Mouse (Mus musculus) adrenal gland, postnatal 10 days (tissue): ENCODE data around the gene Thada. TPM values are rescaled to one million over a fixed set of nuclear protein-coding genes. Genes with fewer than 3 reads are reported as not detected.
"Not testable (repeated sequence)": the region's sequence is repeated elsewhere in the genome, so short reads cannot be mapped to it uniquely, and the experiment has no call there.

Experiments used
- DNase-seq: peaks from one replicate; pipeline ENCODE4 v3.0.0; 2021; ENCODE audit warnings: mixed read lengths
- total RNA-seq, 2 experiments: library from RNA; stranded (reverse); gene quantifications; 2 replicates each; pipeline ENCODE4 v1.2.3; 2021

The Thada gene
- total RNA-seq, 2 experiments from 2014 or later, result 13.0 to 18.4 TPM

GRCm38 (mm10) chr17:84215264-84215960 is 250.6 kb downstream of the Thada start:
- peak; percentile 55 for DNase-seq

- no peak for DNase-seq
Measured at GRCm38 (mm10) chr17:84213464-84213863, 252.5 kb downstream of the Thada start.

DNA sequence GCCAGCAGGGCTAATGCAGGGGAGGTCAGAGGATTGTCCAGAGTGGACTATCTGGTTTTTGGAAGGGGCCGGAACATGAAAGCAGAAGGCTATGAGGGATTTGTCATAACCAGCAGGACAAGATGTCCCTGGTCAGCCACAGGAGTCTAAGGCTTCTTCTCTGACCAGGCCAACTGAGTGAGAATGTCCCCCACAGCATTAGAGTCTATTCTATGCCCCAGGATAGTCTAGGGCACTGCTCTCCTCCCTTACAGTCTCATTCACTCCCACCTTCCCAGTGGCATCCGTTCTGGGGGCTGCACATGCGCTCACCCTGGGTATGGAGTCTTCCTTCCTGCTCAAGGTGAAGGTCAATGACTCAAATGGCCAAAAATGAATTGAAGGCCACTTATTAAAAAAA is 258.4 kb downstream of the Thada start:
- DNase-seq, result no peak

DNA sequence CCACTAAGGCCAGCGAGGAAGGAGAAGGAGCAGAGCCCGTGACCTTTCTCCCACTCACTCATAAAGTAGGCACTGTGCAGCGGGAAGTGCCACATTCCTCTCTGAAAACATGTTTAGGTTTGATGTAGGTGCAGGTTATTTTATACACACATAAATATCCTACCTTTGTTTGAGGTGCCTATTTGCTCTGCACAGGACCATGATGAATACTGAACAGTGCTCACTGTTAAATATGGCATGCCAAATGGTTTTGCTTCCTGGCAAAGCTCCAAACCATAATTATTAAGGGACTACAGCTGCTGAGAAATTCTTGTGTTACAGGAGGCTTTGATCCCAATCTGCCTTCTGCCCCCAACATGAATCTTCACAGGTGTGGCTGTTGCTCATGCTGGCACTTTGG is 259.8 kb downstream of the Thada start:
- DNase-seq, result no peak

DNA sequence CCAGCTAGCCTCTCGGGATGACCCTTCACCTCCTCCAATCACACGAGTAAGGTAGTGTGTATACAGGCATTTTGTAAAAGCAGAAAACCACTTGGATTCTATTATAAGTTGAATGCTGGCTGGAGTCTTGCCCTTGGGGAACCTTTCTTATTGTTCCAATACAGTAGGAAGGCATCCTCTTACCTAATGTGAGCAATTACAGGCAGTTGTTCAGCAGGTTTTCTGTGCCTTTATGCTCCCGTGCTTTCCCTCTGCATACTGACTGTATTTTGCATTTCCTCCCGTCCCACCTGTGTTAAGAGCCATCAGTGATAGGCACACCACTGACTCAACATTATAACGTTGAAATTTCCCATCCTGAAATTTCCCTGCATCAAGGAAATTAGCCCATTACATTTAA is 261.0 kb downstream of the Thada start:
- no peak for DNase-seq

DNA sequence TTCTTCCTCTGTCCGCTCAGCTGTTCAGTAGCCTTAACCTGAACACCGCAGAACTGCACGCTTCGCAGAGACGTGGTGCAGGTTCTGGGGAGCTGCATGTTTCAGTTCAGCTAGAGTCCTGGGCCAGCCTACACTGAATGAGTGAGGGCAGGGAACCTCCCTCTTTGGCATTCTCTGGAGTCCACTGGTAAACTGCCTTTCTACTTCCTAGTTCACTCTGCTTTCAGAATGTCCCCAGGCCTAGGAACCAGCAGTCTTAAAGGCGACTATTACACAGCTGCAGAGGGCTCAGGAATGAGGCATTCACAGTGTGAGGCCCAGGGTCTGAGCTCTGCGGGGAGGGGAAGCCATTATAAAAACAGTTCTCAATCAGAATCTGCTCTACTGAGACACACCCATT is 262.7 kb downstream of the Thada start:
- no peak for DNase-seq

GRCm38 (mm10) chr17:84201183-84201582 is 264.8 kb downstream of the Thada start:
- DNase-seq, result no peak

DNA sequence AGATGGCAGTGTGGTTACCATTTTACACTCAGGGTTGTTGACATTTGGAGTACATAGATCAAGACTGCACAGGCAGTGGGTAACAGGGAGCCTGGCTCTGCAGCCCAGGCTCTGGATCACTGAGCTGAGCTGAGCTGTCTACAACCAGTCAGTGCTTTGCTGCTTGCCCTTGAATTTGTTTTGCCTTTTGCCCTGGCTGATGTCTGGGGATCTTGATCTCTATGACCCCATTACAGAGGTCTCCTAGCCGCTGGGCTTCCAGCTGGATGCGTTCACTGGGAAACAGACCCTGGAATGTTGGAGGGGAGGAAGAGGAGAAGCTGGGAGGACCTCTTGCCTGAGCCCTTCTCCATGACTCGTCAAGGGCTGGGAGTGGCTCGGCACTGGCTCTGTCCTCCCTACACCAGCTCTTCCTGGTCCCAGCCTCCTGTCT is 268.1 kb downstream of the Thada start:
- no peak for DNase-seq

DNA sequence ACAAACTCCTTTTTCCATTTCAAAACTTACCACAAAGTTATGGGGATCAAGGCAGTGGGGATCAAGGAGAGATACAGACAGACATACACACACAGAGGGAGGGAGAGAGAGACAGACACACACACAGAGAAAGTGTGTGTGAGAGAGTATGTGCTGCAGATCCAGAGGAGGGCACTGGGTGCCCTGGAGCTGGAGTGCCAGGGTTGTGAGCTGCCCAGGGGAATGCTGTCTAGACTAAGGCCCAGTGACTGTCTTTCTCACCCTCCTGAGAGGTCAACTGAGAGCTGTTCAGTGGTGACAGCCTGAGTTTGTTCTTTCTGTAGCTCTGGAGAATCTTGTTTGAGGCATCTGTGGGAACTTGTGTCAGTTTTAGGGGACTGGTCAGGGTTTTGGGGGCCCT is 269.7 kb downstream of the Thada start:
- DNase-seq, result peak; percentile 33

GRCm38 (mm10) chr17:84195835-84196234 is 270.2 kb downstream of the Thada start:
- DNase-seq, result no peak

DNA sequence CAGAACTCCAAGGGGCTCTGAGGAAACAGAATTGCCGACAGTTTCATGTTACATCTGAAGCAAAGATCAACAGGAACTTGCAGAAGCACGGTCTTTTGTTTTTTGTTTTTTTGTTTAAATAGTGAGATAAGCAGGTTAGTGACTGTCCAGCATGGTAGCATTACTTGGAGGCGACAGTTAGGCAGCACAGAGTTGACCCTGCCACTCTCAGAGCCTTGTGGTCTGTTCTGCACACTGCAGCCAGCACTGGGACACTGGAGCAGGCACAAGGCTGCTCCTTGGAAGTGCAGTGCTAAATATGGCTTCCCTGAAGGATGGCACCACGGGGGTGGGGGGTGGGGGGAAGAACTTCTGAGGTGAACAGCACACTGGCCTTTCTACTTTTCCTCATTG is 271.0 kb downstream of the Thada start:
- no peak for DNase-seq

DNA sequence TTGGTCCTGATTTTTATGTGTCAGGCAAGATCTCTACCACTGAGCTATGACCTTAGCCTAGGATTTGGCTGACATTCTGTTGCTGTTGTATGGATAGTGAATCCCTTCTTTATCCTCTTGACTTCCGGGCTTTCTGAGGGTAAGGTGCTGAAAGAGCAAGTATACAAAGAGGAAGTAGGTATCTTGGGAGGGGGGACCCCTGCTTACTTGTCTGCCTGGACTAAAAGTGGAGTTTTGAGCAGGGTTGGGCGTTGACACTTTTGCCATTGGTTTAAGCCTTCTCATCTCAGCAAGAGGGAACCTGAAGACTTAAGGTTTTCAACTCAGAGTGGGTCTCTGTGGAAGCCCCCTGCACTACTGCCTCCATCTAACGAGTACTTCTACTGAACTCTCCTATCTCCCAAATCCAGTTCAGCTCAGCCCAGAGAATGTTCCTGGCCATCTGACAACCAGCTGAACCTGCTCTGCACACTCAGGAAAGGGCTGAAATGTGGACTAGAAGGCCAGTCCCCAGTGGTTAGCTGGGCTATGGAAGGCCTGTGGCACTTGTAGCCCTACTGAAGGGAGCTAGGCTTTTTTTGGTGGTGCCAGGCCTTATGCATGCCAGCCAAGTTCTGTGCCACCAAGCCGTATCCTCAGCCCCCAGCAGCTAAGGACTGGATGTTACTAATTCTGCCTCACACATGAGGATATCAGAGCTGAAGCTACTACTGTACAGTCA is 271.6 kb downstream of the Thada start:
- no peak for DNase-seq

DNA sequence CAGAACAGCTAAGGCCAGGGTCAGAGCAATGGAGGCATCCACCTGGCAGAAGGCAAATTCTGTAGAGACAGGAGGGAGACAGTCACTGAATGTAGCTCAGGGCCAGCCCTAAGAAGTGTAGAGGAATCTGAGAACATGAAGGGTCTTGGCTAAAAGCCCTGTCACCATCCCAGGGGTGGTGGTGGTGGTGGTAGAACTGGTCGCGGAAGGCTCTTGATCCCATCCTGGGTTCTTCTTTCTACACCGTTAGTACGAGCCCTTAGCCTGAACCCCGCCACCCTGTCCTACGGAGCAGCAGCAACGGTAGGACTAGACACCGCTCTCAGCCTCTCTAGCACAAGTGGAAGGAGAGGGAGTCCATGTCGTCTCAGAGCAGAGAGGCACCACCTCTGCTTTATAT is 272.6 kb downstream of the Thada start:
- peak; percentile 3 for DNase-seq

- DNase-seq, result no peak
Measured at GRCm38 (mm10) chr17:84191946-84192345, 274.1 kb downstream of the Thada start.

DNA sequence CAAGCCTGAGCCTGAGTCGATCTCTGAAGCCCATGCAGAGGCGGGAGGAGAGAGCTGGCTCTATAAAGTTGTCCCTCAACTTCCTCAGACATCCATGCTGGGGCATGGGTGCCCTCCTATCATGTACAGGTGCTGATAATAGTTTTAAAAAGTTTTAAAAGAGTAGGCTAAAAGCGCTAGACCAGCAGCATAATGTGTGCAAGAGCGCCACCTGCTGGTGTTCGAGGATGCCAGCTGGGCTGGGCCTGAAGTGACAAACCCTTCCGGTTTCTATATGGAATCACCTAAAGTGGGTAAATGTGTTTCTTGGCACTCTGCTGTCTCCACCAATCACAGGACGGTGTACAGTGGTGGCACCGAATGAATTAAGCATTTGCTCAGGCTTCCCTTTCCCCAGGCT is 275.1 kb downstream of the Thada start:
- peak; percentile 92 for DNase-seq

DNA sequence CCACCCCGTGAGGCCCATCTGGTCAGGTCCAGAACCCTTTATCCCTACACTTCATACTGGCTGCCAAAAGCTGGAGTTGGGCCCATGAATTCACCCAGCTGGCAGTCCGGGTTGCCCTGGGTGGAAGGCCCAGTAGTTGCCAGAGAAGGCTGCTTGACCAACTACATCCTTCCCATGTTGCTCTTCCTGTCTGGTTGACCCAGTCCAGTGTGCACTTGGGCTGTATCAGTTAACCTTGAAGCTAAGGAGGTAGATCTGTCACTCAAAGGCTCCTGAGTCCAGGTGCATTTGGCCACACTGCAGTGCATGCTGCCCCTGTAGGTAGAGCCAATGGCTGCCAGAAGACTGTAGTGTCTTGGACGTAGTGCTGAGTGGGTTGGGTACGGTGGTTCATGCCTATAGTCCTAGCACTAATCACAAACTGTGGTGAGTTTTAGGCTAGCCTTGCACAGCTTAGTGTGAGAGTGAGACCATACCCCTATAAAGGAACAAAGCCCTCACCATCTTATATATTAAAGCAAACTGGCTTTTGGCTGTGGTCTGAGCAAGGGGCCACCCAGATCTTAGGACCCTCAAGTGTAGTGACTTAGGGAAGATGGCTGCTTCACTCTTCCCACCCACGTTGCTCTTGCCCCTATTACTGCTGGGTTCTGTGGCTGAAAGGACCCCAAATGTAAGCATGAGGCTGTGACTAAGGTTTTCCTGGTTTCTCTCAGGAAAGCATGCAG is 276.7 kb downstream of the Thada start:
- peak; percentile 72 for DNase-seq

- peak; percentile 97 for DNase-seq
Measured at GRCm38 (mm10) chr17:84188374-84188961, 277.5 kb downstream of the Thada start.

- DNase-seq, result peak; percentile 99
Measured at GRCm38 (mm10) chr17:84187727-84188373, 278.2 kb downstream of the Thada start, which contains the start of gene Zfp36l2. TSS of gene Zfp36l2 (minus strand) at chr17:84187947.

DNA sequence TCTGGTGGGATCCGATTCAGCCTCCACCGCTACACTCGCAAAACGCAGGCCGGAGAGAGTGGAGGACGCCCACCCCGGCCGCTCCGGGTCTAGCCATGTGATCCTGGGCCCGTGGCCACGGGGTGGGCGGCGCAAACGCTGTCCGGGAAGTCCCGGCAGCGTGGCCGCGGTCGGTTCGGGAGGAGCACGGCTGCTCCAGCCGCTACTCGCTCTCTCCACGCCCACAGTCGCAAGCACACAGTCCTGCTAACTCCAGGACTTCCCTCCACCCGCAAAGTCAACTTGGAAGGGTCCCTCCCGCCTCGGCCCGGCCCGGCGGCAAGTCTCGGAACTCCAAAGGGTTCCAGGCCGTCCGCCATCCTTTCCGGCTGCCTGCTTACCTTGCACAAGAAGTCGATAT is 278.7 kb downstream of the Thada start:
- DNase-seq, result not testable (repeated sequence)

- peak; percentile 72 for DNase-seq
Measured at GRCm38 (mm10) chr17:84186451-84187202, 279.4 kb downstream of the Thada start.
